Mouse (Mus musculus) hindbrain, embryonic 15.5 days (tissue): ENCODE measurements at regions not wholly inside any gene's neighbourhood (a gene's known extent, or its start where the extent isn't known, plus 50 kb on each side); places are given as distances from the start of the nearest gene placed in this dataset.

Source experiments
- ATAC-seq: fragments of 200-750 bp; cut with Nextera tagmentation; 2 replicates; pipeline ENCODE4 v1.8.0; 2017; ENCODE audit warnings: low read depth, moderate number of reproducible peaks, moderate TSS enrichment; ENCODE audit not compliant: low FRiP score
- H3K27ac ChIP-seq: fragments of 300-500 bp; sonication (generic); replicated peaks from 2 replicates; pipeline ENCODE4 v1.5.1; 2015; ENCODE audit warnings: mild to moderate bottlenecking, inconsistent platforms
- H3K27me3 ChIP-seq: fragments of 300-500 bp; sonication (generic); 2 replicates; pipeline ENCODE4 v1.6.1; 2015; ENCODE audit warnings: control low read depth, inconsistent platforms
- H3K36me3 ChIP-seq: fragments of 300-500 bp; sonication (generic); 2 replicates; pipeline ENCODE4 v1.6.1; 2015; ENCODE audit warnings: control low read depth, inconsistent platforms
- H3K4me1 ChIP-seq: fragments of 300-500 bp; sonication (generic); replicated peaks from 2 replicates; pipeline ENCODE4 v1.6.1; 2015; ENCODE audit warnings: control low read depth, inconsistent platforms
- H3K4me2 ChIP-seq: fragments of 300-500 bp; sonication (generic); 2 replicates; pipeline ENCODE4 v1.6.1; 2015; ENCODE audit warnings: moderate library complexity, mild to moderate bottlenecking, inconsistent platforms
- H3K4me3 ChIP-seq: fragments of 300-500 bp; sonication (generic); 2 replicates; pipeline ENCODE4 v1.5.1; 2015; ENCODE audit warnings: mild to moderate bottlenecking, inconsistent platforms
- H3K9ac ChIP-seq: fragments of 300-500 bp; sonication (generic); 2 replicates; pipeline ENCODE4 v1.6.1; 2015; ENCODE audit warnings: inconsistent platforms
- H3K9me3 ChIP-seq: fragments of 300-500 bp; sonication (generic); 2 replicates; pipeline ENCODE4 v1.6.1; 2016; ENCODE audit warnings: control low read depth, inconsistent platforms
- WGBS: fragments of 180-500 bp; shearing (Covaris S2); methylation state at CpG from one replicate; pipeline ENCODE4 v1.1.7; 2015; 5-methylcytosine and 5-hydroxymethylcytosine counted together

DNA sequence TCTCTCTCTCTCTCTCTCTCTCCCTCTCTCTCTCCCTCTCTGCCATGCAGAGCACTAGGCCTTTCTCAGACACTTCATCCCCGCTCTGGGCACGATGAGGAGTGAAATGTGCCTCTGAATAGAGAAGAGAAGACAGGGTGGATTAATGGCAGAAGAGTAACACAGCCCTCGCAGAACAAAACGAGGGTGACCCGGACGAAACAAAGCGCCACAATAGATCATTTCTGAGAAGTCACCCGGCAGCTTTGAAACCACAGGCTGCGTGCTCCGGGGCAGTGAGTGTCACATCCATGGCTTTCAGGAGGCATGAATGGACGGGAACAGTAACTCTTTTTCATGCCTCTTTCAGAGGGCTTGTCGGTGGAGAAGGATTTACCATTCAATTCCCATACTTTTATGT is 66.8 kb upstream of the Pou3f3 start:
- peak overlapping the region; percentile 50 for H3K27ac ChIP-seq
- H3K4me1 ChIP-seq, result peaks cover 24% of the 10 kb centered on the region
- H3K9ac ChIP-seq, result no peak overlapping the region
- ATAC-seq, result peak; percentile 59; the same call in 1 of the 2 replicates
- no peaks in the 10 kb centered on the region for H3K9me3 ChIP-seq
- 19% methylated on average over 12 of the region's 12 CpGs for WGBS
- no peaks in the 10 kb centered on the region for H3K36me3 ChIP-seq
- no peaks in the 10 kb centered on the region for H3K27me3 ChIP-seq
- H3K4me2 ChIP-seq, result no peak overlapping the region
- no peak overlapping the region for H3K4me3 ChIP-seq

DNA sequence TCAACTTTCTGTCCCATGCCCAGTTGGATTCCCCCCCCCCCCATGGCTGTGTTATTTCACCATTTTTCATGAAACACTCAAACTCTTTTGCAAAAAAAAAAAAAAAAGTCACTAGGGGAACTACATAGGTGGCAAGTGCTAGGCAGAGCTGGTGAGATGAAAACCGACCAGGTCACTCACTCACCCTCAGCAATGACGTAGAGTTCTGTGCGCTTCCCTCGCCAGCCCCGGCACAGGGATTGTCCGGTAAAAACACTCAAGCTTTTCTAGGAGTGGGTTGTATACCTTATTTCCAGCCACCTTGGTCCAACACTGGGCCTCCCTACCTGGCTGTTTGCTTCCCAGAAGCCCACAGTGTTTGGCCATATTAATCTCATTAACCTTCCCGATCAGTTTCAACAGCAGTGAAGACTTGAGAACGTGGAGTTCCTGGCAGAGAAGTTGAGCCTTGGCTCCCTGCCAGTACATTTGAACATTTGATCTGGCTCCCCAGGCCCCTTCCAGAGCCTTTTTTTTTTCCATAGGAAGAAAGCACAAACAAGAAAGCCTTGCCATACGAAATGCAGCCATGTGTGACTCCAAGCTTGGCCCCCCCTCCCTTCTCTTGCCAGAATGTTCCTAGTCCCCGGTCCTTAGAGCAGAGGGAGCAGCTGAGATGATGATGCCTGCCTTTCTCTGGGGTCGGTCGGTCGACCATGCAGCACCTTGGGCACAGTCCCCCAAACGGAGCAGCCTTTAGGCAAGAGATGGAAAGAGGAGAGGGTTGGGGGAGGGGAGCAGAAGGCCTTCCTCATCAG is 65.9 kb upstream of the Pou3f3 start:
- peak overlapping the region; percentile 55 for H3K27ac ChIP-seq
- WGBS, result 14% methylated on average over 14 of the region's 14 CpGs

GRCm38 (mm10) chr1:42632286-42632685 is 63.3 kb upstream of the Pou3f3 start:
- H3K9ac ChIP-seq, result no peak overlapping the region
- no peak for ATAC-seq
- no peak overlapping the region for H3K4me3 ChIP-seq
- H3K9me3 ChIP-seq, result no peaks in the 10 kb centered on the region
- H3K4me2 ChIP-seq, result no peak overlapping the region
- H3K4me1 ChIP-seq, result peaks cover 18% of the 10 kb centered on the region
- no peak overlapping the region for H3K27ac ChIP-seq
- no peaks in the 10 kb centered on the region for H3K27me3 ChIP-seq
- no peaks in the 10 kb centered on the region for H3K36me3 ChIP-seq

More for the DNA sequence above, 65.9 kb upstream of the Pou3f3 start:
- Histone ChIP-seq H3K4me3 (no peak overlapping the region), H3K27me3 (no peaks in the 10 kb centered on the region), H3K36me3 (no peaks in the 10 kb centered on the region), H3K9ac (no peak overlapping the region), H3K4me2 (peak overlapping the region; percentile 46), H3K9me3 (no peaks in the 10 kb centered on the region), H3K4me1 (peaks cover 24% of the 10 kb centered on the region)
- peak; percentile 49 for ATAC-seq

DNA sequence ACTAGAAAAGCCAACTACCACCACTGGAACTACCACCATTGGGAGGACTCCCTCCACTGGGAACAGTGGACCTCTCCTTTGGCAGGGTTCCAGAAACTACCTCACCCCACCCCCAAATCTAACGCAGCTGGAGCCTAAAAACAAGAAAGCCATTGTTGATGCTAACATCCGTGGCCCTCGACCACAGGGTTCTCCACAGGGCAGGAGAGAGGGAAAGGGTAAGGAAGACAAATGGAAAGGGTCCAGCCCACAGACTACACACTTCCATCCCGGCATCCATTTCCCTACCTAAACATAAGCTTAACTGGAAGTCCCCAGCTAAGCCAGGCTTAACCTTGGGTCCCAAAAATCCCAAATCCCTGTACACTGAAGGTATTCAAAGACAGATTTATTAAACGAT is 59.0 kb upstream of the Pou3f3 start:
- Histone ChIP-seq H3K4me1 (no peaks in the 10 kb centered on the region), H3K9me3 (no peaks in the 10 kb centered on the region), H3K4me3 (no peak overlapping the region), H3K4me2 (no peak overlapping the region), H3K27ac (no peak overlapping the region), H3K36me3 (no peaks in the 10 kb centered on the region), H3K9ac (no peak overlapping the region), H3K27me3 (no peaks in the 10 kb centered on the region)
- 35% methylated on average over 5 of the region's 5 CpGs for WGBS
- no peak for ATAC-seq
